Mouse (Mus musculus) MEL (cell line): ENCODE measurements at regions not wholly inside any gene's neighbourhood (a gene's known extent, or its start where the extent isn't known, plus 50 kb on each side); places are given as distances from the start of the nearest gene placed in this dataset.

Experiments used
- DNase-seq: peaks from one replicate; pipeline ENCODE4 v3.0.0; 2011; ENCODE audit warnings: low read depth, low spot score
- H3K27ac ChIP-seq: 2 replicates; pipeline ENCODE4 v1.5.1; 2012; ENCODE audit warnings: low read depth, mild to moderate bottlenecking, control low read depth, low read length, moderate library complexity; ENCODE audit not compliant: control insufficient read depth
- H3K27me3 ChIP-seq, 2 experiments: fragments of 150-350 bp in 1 of 2; sonication (generic) in 1 of 2; 2 replicates each; pipeline ENCODE4 v1.6.1; 2012; ENCODE audit warnings: low read length in 2 of 2, mild to moderate bottlenecking in 2 of 2, improper control_type of control experiment in 1 of 2, moderate library complexity in 1 of 2; ENCODE audit not compliant: insufficient read depth in 2 of 2, control insufficient read depth in 1 of 2
- H3K36me3 ChIP-seq, 2 experiments: 2 replicates each; pipeline ENCODE4 v1.6.1; 2012 to 2014; ENCODE audit warnings: low read length in 2 of 2, improper control_type of control experiment in 1 of 2, inconsistent platforms in 1 of 2, mild to moderate bottlenecking in 1 of 2; ENCODE audit not compliant: insufficient read depth in 2 of 2, control insufficient read depth in 1 of 2
- H3K4me1 ChIP-seq, 2 experiments: fragments of 150-350 bp in 1 of 2; sonication (generic) in 1 of 2; 2 replicates each; pipeline ENCODE4 v1.6.1; 2012; ENCODE audit warnings: low read length in 2 of 2, improper control_type of control experiment in 1 of 2, mild to moderate bottlenecking in 1 of 2; ENCODE audit not compliant: insufficient read depth in 2 of 2, control insufficient read depth in 1 of 2
- H3K4me3 ChIP-seq, 2 experiments: fragments of 150-350 bp in 1 of 2; sonication (generic) in 1 of 2; 2 replicates each; pipeline ENCODE4 v1.5.1; 2012; ENCODE audit warnings: low read depth in 2 of 2, low read length in 2 of 2, mild to moderate bottlenecking in 2 of 2, moderate library complexity in 2 of 2, control low read depth in 1 of 2, improper control_type of control experiment in 1 of 2; ENCODE audit not compliant: control insufficient read depth in 1 of 2, insufficient read depth in 1 of 2
- H3K79me2 ChIP-seq: 2 replicates; pipeline ENCODE4 v1.6.1; 2012; ENCODE audit warnings: mild to moderate bottlenecking, low read length, moderate library complexity; ENCODE audit not compliant: control insufficient read depth, poor library complexity, insufficient read depth
- H3K9ac ChIP-seq: 2 replicates; pipeline ENCODE4 v1.6.1; 2012; ENCODE audit warnings: low read depth, mild to moderate bottlenecking, control low read depth, low read length, moderate library complexity; ENCODE audit not compliant: control insufficient read depth, poor library complexity, severe bottlenecking
- H3K9me3 ChIP-seq: fragments of 150-350 bp; sonication (generic); replicated peaks from 2 replicates; pipeline ENCODE4 v1.6.1; 2012; ENCODE audit warnings: mild to moderate bottlenecking, low read length, improper control_type of control experiment, moderate library complexity; ENCODE audit not compliant: insufficient read depth
- CTCF ChIP-seq, 3 experiments: IDR thresholded peaks in 2 of 3; conservative IDR thresholded peaks in 1 of 3; 2 replicates each; pipeline ENCODE4 v1.5.1; 2011 to 2012; ENCODE audit warnings: low read length in 3 of 3, low read depth in 2 of 3, mild to moderate bottlenecking in 2 of 3, improper control_type of control experiment in 1 of 3, inconsistent platforms in 1 of 3, mixed read lengths in 1 of 3, moderate library complexity in 1 of 3; ENCODE audit not compliant: control insufficient read depth in 1 of 3, insufficient read depth in 1 of 3, poor library complexity in 1 of 3, severe bottlenecking in 1 of 3
- E2F4 ChIP-seq: IDR thresholded peaks from 2 replicates; pipeline ENCODE4 v1.6.1; 2011; ENCODE audit warnings: low read depth, low read length, improper control_type of control experiment, borderline replicate concordance
- ELF1 ChIP-seq: IDR thresholded peaks from 2 replicates; pipeline ENCODE4 v1.6.1; 2014; ENCODE audit warnings: low read depth, mild to moderate bottlenecking, inconsistent platforms, low read length, improper control_type of control experiment, moderate library complexity
- KAT2A ChIP-seq: conservative IDR thresholded peaks from 2 replicates; pipeline ENCODE4 v1.6.1; 2012; ENCODE audit warnings: low read depth, low read length, improper control_type of control experiment, inconsistent platforms
- MAZ ChIP-seq: IDR thresholded peaks from 2 replicates; pipeline ENCODE4 v1.6.1; 2012; ENCODE audit warnings: low read depth, mild to moderate bottlenecking, inconsistent platforms, low read length, improper control_type of control experiment
- MEF2A ChIP-seq: IDR thresholded peaks from 2 replicates; pipeline ENCODE4 v1.6.1; 2014; ENCODE audit warnings: low read depth, mild to moderate bottlenecking, inconsistent platforms, low read length, improper control_type of control experiment; ENCODE audit not compliant: poor library complexity, insufficient replicate concordance, severe bottlenecking; ENCODE audit errors: extremely low read depth
- MYB ChIP-seq: IDR thresholded peaks from 2 replicates; pipeline ENCODE4 v1.6.1; 2011; ENCODE audit warnings: mild to moderate bottlenecking, low read depth, low read length, improper control_type of control experiment
- NELFE ChIP-seq: IDR thresholded peaks from 2 replicates; pipeline ENCODE4 v1.6.1; 2011; ENCODE audit warnings: low read depth, low read length, improper control_type of control experiment
- NRF1 ChIP-seq: IDR thresholded peaks from 2 replicates; pipeline ENCODE4 v1.6.1; 2014; ENCODE audit warnings: low read depth, mild to moderate bottlenecking, inconsistent platforms, low read length, improper control_type of control experiment, moderate library complexity; ENCODE audit not compliant: poor library complexity, insufficient read depth, severe bottlenecking
- POLR2AphosphoS2 ChIP-seq: IDR thresholded peaks from 2 replicates; pipeline ENCODE4 v1.6.1; 2011; ENCODE audit warnings: low read length, improper control_type of control experiment
- RAD21 ChIP-seq: IDR thresholded peaks from 2 replicates; pipeline ENCODE4 v1.6.1; 2011; ENCODE audit warnings: mild to moderate bottlenecking, low read depth, low read length, improper control_type of control experiment
- TAL1 ChIP-seq: IDR thresholded peaks from 2 replicates; pipeline ENCODE4 v1.6.1; 2012; ENCODE audit warnings: mild to moderate bottlenecking, inconsistent platforms, low read length, moderate library complexity, mixed read lengths
- TBP ChIP-seq: IDR thresholded peaks from 2 replicates; pipeline ENCODE4 v1.8.0; 2011; ENCODE audit warnings: low read depth, low read length, improper control_type of control experiment
- TCF12 ChIP-seq: IDR thresholded peaks from 2 replicates; pipeline ENCODE4 v1.6.1; 2014; ENCODE audit warnings: low read depth, mild to moderate bottlenecking, inconsistent platforms, low read length, improper control_type of control experiment, moderate library complexity
- UBTF ChIP-seq: IDR thresholded peaks from 2 replicates; pipeline ENCODE4 v1.6.1; 2012; ENCODE audit warnings: low read depth, mild to moderate bottlenecking, inconsistent platforms, low read length, improper control_type of control experiment, moderate library complexity, borderline replicate concordance; ENCODE audit not compliant: insufficient read depth
- USF1 ChIP-seq: IDR thresholded peaks from 2 replicates; pipeline ENCODE4 v1.6.1; 2014; ENCODE audit warnings: low read depth, mild to moderate bottlenecking, inconsistent platforms, low read length, improper control_type of control experiment, moderate library complexity
- USF2 ChIP-seq, 2 experiments: IDR thresholded peaks; 2 replicates each; pipeline ENCODE4 v1.6.1; 2011 to 2012; ENCODE audit warnings: improper control_type of control experiment in 2 of 2, low read length in 2 of 2, borderline replicate concordance in 1 of 2, inconsistent platforms in 1 of 2, low read depth in 1 of 2, mild to moderate bottlenecking in 1 of 2; ENCODE audit not compliant: insufficient read depth in 1 of 2
- ZC3H11A ChIP-seq: IDR thresholded peaks from 2 replicates; pipeline ENCODE4 v1.6.1; 2012; ENCODE audit warnings: low read depth, mild to moderate bottlenecking, inconsistent platforms, low read length, improper control_type of control experiment
- ZKSCAN1 ChIP-seq: IDR thresholded peaks from 2 replicates; pipeline ENCODE4 v1.6.1; 2012; ENCODE audit warnings: low read depth, mild to moderate bottlenecking, inconsistent platforms, low read length, improper control_type of control experiment, moderate library complexity
- ZMIZ1 ChIP-seq: IDR thresholded peaks from 2 replicates; pipeline ENCODE4 v1.6.1; 2012; ENCODE audit warnings: low read depth, mild to moderate bottlenecking, inconsistent platforms, low read length, improper control_type of control experiment, moderate library complexity

DNA sequence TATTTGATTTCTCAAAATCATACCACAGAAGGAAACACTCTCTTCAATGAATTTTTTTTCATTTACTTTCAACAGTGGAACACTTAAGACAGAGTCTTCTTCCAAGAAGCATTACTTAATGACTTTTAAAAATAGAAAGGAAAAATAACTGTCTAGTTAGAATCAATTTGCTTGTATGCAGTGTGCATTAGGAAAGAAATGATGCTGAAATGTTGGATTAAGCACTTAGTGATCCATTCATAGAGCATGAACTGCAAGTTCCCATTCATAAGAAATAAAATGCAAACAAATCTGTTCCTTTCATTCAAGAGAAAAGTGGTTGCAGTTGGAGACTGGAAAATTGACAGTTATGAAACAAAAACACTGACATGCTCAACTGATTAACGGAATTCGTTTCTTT lies 493.2 kb upstream of the N6amt1 start:
- H3K36me3 ChIP-seq: no peaks in the 10 kb centered on the region
- no peak overlapping the region for H3K27ac ChIP-seq
- no peaks in the 10 kb centered on the region for H3K4me1 ChIP-seq
- H3K27me3 ChIP-seq: no peaks in the 10 kb centered on the region
- no peak for TF ChIP-seq USF1
- no peak overlapping the region for H3K9ac ChIP-seq
- no peak for DNase-seq
- no peaks in the 10 kb centered on the region for H3K9me3 ChIP-seq
- no peaks in the 10 kb centered on the region for H3K79me2 ChIP-seq
- H3K4me3 ChIP-seq: no peak overlapping the region

GRCm38 (mm10) chr16:86855891-86856290 lies 498.1 kb upstream of the N6amt1 start:
- no peak overlapping the region for H3K4me3 ChIP-seq
- no peak for DNase-seq
- H3K9me3 ChIP-seq: no peaks in the 10 kb centered on the region
- H3K9ac ChIP-seq: no peak overlapping the region
- no peak for TF ChIP-seq TCF12
- TF ChIP-seq, all 39 proteins: peak for 0
- Histone ChIP-seq H3K79me2 (no peaks in the 10 kb centered on the region), H3K27me3 (no peaks in the 10 kb centered on the region), H3K27ac (no peak overlapping the region), H3K36me3 (no peaks in the 10 kb centered on the region), H3K4me1 (no peaks in the 10 kb centered on the region)

- Histone ChIP-seq H3K27me3 (no peaks in the 10 kb centered on the region), H3K27ac (no peak overlapping the region), H3K36me3 (no peaks in the 10 kb centered on the region), H3K4me1 (no peaks in the 10 kb centered on the region), H3K9me3 (no peaks in the 10 kb centered on the region), H3K79me2 (no peaks in the 10 kb centered on the region), H3K9ac (no peak overlapping the region), H3K4me3 (no peak overlapping the region)
- TF ChIP-seq CTCF (IDR thresholded peaks at IDR 0.05 in 2 of 3, conservative IDR thresholded peaks at IDR 0.05 in 1 of 3; ENCODE audit: control insufficient read depth in 1 of 3, insufficient read depth in 1 of 3, low read depth in 2 of 3, low read length in 3 of 3, poor library complexity in 1 of 3, severe bottlenecking in 1 of 3) (no peak), ZKSCAN1 (no peak), NELFE (no peak), TAL1 (no peak), E2F4 (no peak), KAT2A (no peak), MYB (no peak), UBTF (no peak)
- no peak for DNase-seq
Observed at GRCm38 (mm10) chr16:86855312-86855711, 498.7 kb upstream of the N6amt1 start.

- no peak overlapping the region for H3K27ac ChIP-seq
- no peak overlapping the region for H3K4me3 ChIP-seq
- no peak for DNase-seq
- no peaks in the 10 kb centered on the region for H3K9me3 ChIP-seq
- no peaks in the 10 kb centered on the region for H3K4me1 ChIP-seq
- no peaks in the 10 kb centered on the region for H3K79me2 ChIP-seq
- no peaks in the 10 kb centered on the region for H3K27me3 ChIP-seq
- no peak overlapping the region for H3K9ac ChIP-seq
- H3K36me3 ChIP-seq: no peaks in the 10 kb centered on the region
- TF ChIP-seq TAL1 (no peak), MAZ (no peak), ZC3H11A (no peak), MEF2A (no peak), ELF1 (no peak), NRF1 (no peak), TBP (no peak), USF2 (IDR thresholded peaks at IDR 0.05; ENCODE audit: borderline replicate concordance in 1 of 2, insufficient read depth in 1 of 2, low read depth in 1 of 2, low read length in 2 of 2) (no peak), ZMIZ1 (no peak), NELFE (no peak), UBTF (no peak), RAD21 (no peak), POLR2AphosphoS2 (no peak), ZKSCAN1 (no peak)
Observed at GRCm38 (mm10) chr16:86853398-86853797, 500.6 kb upstream of the N6amt1 start.
